Mouse (Mus musculus) spleen, adult 2 months (tissue): ENCODE measurements around the gene Zmiz1.

ENCODE experiments used
- CTCF ChIP-seq: fragments of 200-500 bp; IDR thresholded peaks from 2 replicates; pipeline ENCODE4 v1.5.1; 2011; ENCODE audit warnings: mild to moderate bottlenecking, inconsistent platforms; ENCODE audit not compliant: insufficient read depth, insufficient read length, insufficient replicate concordance; ENCODE audit errors: extremely low read depth
- POLR2A ChIP-seq: fragments of 200-500 bp; IDR thresholded peaks from 2 replicates; pipeline ENCODE4 v1.6.1; 2011; ENCODE audit warnings: low read depth, low read length, inconsistent platforms

DNA sequence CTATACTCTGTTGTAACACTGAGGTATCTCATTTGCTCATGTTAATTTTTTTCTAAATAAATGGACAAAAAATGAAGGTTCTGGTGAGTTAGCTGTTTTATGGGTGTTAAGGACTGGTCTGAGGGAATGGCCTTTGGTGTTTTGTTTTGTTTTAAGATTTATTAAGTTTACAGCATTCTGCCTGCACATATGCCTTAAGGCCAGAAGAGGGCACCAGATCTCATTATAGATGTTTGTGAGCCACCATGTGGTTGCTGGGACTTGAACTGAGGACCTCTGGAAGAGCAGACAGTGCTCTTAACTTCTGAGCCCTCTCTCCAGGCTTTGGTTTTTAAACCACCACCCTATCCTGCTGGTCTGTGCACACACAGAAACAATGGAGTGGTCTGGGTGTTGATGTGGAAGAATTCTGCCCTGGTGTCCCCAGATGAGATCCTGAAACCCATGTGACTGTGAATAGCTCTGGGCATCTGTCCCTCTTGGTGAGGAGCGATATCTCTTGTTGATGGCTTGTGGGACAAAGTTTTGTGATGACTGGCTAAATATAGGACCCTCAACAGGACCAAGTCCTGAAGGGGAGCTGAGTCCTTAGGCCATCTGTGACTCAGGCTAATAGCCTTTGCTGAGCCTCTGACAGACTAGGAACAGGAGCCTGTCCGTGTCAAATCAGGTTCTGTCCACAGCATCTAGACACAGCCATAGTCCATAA lies 207.8 kb downstream of the Zmiz1 start:
- TF ChIP-seq CTCF = no peak
- no peak for TF ChIP-seq POLR2A
